Mouse (Mus musculus) midbrain, postnatal 0 days (tissue): ENCODE measurements around the gene Agap3. TPM values are rescaled to one million over a fixed set of nuclear protein-coding genes. Genes with fewer than 3 reads are reported as not detected.

Experiments used
- ATAC-seq: fragments of 200-750 bp; cut with Nextera tagmentation; 2 replicates; pipeline ENCODE4 v1.8.0; 2017; ENCODE audit warnings: moderate number of reproducible peaks, mild to moderate bottlenecking, moderate TSS enrichment, moderate library complexity; ENCODE audit not compliant: low FRiP score
- DNase-seq: peaks from one replicate; pipeline ENCODE4 v3.0.0-alpha.2; 2015; ENCODE audit warnings: low spot score
- H3K27ac ChIP-seq: fragments of 300-500 bp; sonication (generic); 2 replicates; pipeline ENCODE4 v1.5.1; 2014; ENCODE audit warnings: low read depth, mild to moderate bottlenecking, low read length, mixed read lengths
- H3K27me3 ChIP-seq: fragments of 300-500 bp; sonication (generic); 2 replicates; pipeline ENCODE4 v1.6.1; 2014; ENCODE audit warnings: low read length, control low read depth, mixed read lengths; ENCODE audit not compliant: insufficient read depth
- H3K36me3 ChIP-seq: fragments of 300-500 bp; sonication (generic); 2 replicates; pipeline ENCODE4 v1.6.1; 2014; ENCODE audit warnings: low read length, control low read depth, mixed read lengths; ENCODE audit not compliant: insufficient read depth
- H3K4me1 ChIP-seq: fragments of 300-500 bp; sonication (generic); 2 replicates; pipeline ENCODE4 v1.6.1; 2014; ENCODE audit warnings: mild to moderate bottlenecking, control low read depth, antibody characterized with exemption, low read length, mixed read lengths; ENCODE audit not compliant: insufficient read depth
- H3K4me2 ChIP-seq: fragments of 300-500 bp; sonication (generic); 2 replicates; pipeline ENCODE4 v1.6.1; 2014; ENCODE audit warnings: low read depth, mild to moderate bottlenecking, low read length, mixed read lengths; ENCODE audit not compliant: poor library complexity, severe bottlenecking
- H3K4me3 ChIP-seq: fragments of 300-500 bp; sonication (generic); 2 replicates; pipeline ENCODE4 v1.5.1; 2014; ENCODE audit warnings: low read depth, mild to moderate bottlenecking, low read length, moderate library complexity
- H3K9ac ChIP-seq: fragments of 300-500 bp; sonication (generic); replicated peaks from 2 replicates; pipeline ENCODE4 v1.6.1; 2014; ENCODE audit warnings: mild to moderate bottlenecking, low read length, moderate library complexity, mixed read lengths; ENCODE audit not compliant: poor library complexity, severe bottlenecking
- H3K9me3 ChIP-seq: fragments of 300-500 bp; sonication (generic); 2 replicates; pipeline ENCODE4 v1.6.1; 2016; ENCODE audit warnings: low read length, control low read depth
- CTCF ChIP-seq: IDR thresholded peaks from 2 replicates; pipeline ENCODE4 v1.5.1; 2016; ENCODE audit warnings: antibody characterized with exemption, mild to moderate bottlenecking
- WGBS: fragments of 180-500 bp; shearing (Covaris S2); extraction: QIAGEN DNeasy Blood & Tissue Kit; methylation state at CpG from one replicate; pipeline ENCODE4 v1.1.7; 2014; 5-methylcytosine and 5-hydroxymethylcytosine counted together
- polyA plus RNA-seq: library from polyadenylated mRNA; unstranded; fragments of >200 nt; fragmentation: Nextera tagmentation; extraction: Ambion mirVana; gene quantifications from 2 replicates; pipeline ENCODE4 v1.2.1, GENCODE M21; 2015
- total RNA-seq: library from RNA; depleted of rRNA; stranded (reverse); fragments of >200 nt; gene quantifications from 2 replicates; pipeline ENCODE4 v1.2.3, GENCODE M21; 2014; rRNA removed

Agap3 gene
- total RNA-seq (239 and 282 TPM in 2 replicates), polyA plus RNA-seq (116 and 120 TPM in 2 replicates)

GRCm38 (mm10) chr5:24452030-24452690 is at the start of gene Agap3:
Gene Agap3, plus strand, starts transcription at chr5:24452177.
- H3K36me3 ChIP-seq, result no peaks in the 10 kb centered on the region
- H3K27ac ChIP-seq, result peak within 1 kb of the TSS; percentile 86
- no peaks in the 10 kb centered on the region for H3K27me3 ChIP-seq
- H3K4me2 ChIP-seq, result peak within 1 kb of the TSS; percentile 98
- H3K4me3 ChIP-seq, result peak within 1 kb of the TSS; percentile 65
- no peaks in the 10 kb centered on the region for H3K9me3 ChIP-seq
- WGBS, result 0% methylated on average over 59 of the region's 85 CpGs
- peak within 1 kb of the TSS; percentile 91 for H3K9ac ChIP-seq
- peak; percentile 50 for DNase-seq
- peak; percentile 4; the same call in 1 of the 2 replicates for ATAC-seq
- H3K4me1 ChIP-seq, result peaks cover 27% of the 10 kb centered on the region
- no peak for TF ChIP-seq CTCF

DNA sequence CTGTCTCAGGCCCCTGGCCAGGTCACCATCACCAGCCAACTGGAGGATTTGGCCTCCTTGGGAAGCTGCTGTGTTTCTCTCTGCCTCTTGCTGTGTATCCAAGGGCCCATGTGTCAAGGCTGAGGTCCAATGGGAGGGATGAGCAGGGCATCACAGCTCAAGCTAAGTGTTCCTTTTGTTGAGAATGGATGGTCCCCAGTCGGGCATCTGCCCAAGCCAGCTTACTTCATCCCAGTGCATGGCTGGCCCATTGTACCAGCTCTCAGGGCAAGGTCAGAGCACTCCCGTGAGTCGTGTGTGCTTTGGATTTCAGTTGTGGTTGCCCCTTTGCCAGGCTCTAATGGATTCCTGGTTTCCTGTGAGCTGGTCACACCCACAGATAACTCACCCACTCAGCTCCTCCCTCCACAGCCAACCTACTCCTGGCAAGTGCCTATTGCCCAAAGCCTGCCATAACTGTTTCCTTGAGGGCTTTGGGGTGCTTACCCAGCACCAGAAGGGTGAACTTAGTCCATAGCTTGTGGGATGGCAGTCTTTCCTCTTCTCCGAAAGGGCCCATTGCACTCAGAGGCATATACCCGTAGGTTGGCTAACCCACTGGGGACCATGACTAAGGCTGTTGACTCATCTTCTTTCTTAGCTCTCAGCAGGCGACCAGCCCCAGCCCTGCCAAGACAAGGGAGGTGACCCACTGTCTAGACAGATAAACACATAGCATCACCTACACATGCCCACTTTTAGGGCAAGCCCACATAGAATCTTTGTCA is 47.2 kb upstream of the Agap3 start:
- TF ChIP-seq CTCF, result no peak
- H3K4me1 ChIP-seq, result no peaks in the 10 kb centered on the region
- no peak overlapping the region for H3K4me2 ChIP-seq
- no peaks in the 10 kb centered on the region for H3K9me3 ChIP-seq
- no peak overlapping the region for H3K9ac ChIP-seq
- H3K36me3 ChIP-seq, result peaks cover 28% of the 10 kb centered on the region
- ATAC-seq (no peak), DNase-seq (no peak)
- WGBS, result 80% methylated on average over 6 of the region's 6 CpGs
- H3K27me3 ChIP-seq, result no peaks in the 10 kb centered on the region
- H3K4me3 ChIP-seq, result no peak overlapping the region
- H3K27ac ChIP-seq, result no peak overlapping the region

GRCm38 (mm10) chr5:24405389-24405876 is 46.5 kb upstream of the Agap3 start:
- no peak for DNase-seq
- 70% methylated on average over 3 of the region's 3 CpGs for WGBS
- no peak for ATAC-seq
- H3K9me3 ChIP-seq, result no peaks in the 10 kb centered on the region
- peaks cover 24% of the 10 kb centered on the region for H3K36me3 ChIP-seq
- H3K9ac ChIP-seq, result no peak overlapping the region
- no peaks in the 10 kb centered on the region for H3K27me3 ChIP-seq
- H3K4me3 ChIP-seq, result no peak overlapping the region
- H3K27ac ChIP-seq, result no peak overlapping the region
- TF ChIP-seq CTCF, result no peak
- H3K4me1 ChIP-seq, result no peaks in the 10 kb centered on the region
- H3K4me2 ChIP-seq, result no peak overlapping the region

- no peak for ATAC-seq
These were observed 43.3 kb upstream of the Agap3 start for GRCm38 (mm10) chr5:24408651-24409050.

DNA sequence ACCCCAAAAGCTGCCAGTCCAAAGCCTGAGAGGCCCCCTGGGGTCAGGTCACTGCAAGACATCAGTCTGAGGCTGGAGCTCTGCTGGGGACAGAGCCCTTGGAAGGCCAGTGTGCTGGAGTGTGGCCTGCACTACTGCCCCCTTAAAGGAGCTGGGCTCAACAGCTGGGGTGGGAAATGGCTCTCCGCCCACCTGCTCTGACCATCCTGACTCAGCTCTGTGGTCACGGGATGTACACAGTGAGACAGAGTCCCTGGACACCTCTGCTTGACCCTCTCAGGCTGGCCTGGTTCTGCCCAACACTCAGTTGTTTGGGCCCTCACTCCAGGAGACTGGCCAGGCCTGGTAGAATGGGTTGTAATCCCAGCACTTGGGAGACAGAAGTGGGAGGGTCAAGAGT is 42.5 kb upstream of the Agap3 start:
- H3K4me3 ChIP-seq, result no peak overlapping the region
- no peak for TF ChIP-seq CTCF

More at GRCm38 (mm10) chr5:24408651-24409050, 43.3 kb upstream of the Agap3 start:
- no peak for TF ChIP-seq CTCF
- H3K9me3 ChIP-seq, result no peaks in the 10 kb centered on the region
- no peak overlapping the region for H3K27ac ChIP-seq
- no peaks in the 10 kb centered on the region for H3K27me3 ChIP-seq
- 92% methylated on average over 13 of the region's 13 CpGs for WGBS
- H3K9ac ChIP-seq, result no peak overlapping the region
- no peak for DNase-seq
- H3K36me3 ChIP-seq, result peaks cover 9% of the 10 kb centered on the region; the same call in 1 of the 2 replicates
- H3K4me3 ChIP-seq, result no peak overlapping the region
- H3K4me1 ChIP-seq, result no peaks in the 10 kb centered on the region
- no peak overlapping the region for H3K4me2 ChIP-seq

DNA sequence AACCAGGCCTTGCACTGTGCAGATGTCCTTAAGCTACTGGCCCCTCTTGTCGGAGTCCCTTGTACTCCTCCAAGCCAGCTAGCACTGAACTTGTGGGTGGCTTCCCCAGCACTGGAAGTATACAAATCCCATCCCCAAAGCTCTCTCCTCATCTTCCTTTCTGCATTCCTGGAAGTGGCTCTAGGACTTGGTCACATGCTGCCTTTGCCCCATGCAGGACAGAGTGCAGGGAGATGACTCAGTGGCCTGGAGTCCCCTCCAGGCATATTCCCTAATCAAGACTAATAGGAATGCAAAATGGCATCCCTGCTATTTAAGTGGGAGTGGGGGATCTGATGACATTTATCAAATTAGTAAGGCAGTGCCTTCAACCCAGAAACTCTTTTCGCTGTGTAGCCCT is 39.9 kb upstream of the Agap3 start:
- ATAC-seq (no peak), DNase-seq (no peak)
- no peaks in the 10 kb centered on the region; the same call in none of the 2 replicates for H3K36me3 ChIP-seq
- H3K4me2 ChIP-seq, result no peak overlapping the region
- no peak overlapping the region for H3K27ac ChIP-seq
- no peak for TF ChIP-seq CTCF
- H3K9me3 ChIP-seq, result no peaks in the 10 kb centered on the region
- no peak overlapping the region for H3K4me3 ChIP-seq
- H3K9ac ChIP-seq, result no peak overlapping the region
- 91% methylated on average over 2 of the region's 2 CpGs for WGBS
- no peaks in the 10 kb centered on the region for H3K27me3 ChIP-seq
- peaks cover 6% of the 10 kb centered on the region; the same call in 1 of the 2 replicates for H3K4me1 ChIP-seq

More for the DNA sequence above, 42.5 kb upstream of the Agap3 start:
- Histone ChIP-seq H3K4me1 (no peaks in the 10 kb centered on the region), H3K9me3 (no peaks in the 10 kb centered on the region), H3K27me3 (no peaks in the 10 kb centered on the region), H3K36me3 (peaks cover 5% of the 10 kb centered on the region; the same call in 1 of the 2 replicates), H3K4me2 (no peak overlapping the region), H3K27ac (no peak overlapping the region), H3K9ac (no peak overlapping the region)
- 79% methylated on average over 2 of the region's 2 CpGs for WGBS
- ATAC-seq, result no peak
- no peak for DNase-seq
